Mouse (Mus musculus): ENCODE measurements at regions not wholly inside any gene's neighbourhood (a gene's known extent, or its start where the extent isn't known, plus 50 kb on each side); places are given as distances from the start of the nearest gene placed in this dataset.

DNA sequence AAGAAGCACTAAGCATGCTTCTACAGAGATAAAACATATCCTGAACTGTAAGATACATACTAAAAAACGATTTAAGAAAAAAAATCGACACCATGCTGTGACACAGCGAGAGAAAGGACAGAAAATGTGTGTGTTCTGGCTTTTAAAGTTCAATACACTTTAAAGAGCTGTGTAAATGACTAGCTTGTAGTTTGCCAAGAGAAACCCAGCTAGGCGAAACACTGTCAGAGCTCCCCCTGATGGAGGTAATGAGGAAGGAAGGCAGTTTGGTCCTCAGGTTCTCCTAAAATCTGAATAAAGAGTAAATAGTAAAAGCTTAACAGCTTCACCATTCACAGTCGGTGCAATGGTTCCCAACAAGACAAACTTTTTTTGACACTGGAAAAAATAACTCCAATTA is 67.1 kb upstream of the Gabrg2 start:
- WGBS: 9% methylated on average over 5 of the region's 5 CpGs
- Histone ChIP-seq H3K9ac (ENCODE audit: low read depth, low read length) (no peak overlapping the region), H3K36me3 (ENCODE audit: control insufficient read depth, insufficient read depth, low read length) (no peaks in the 10 kb centered on the region), H3K4me3 (ENCODE audit: low read depth, low read length) (no peak overlapping the region), H3K4me2 (ENCODE audit: low read length) (no peak overlapping the region), H3K4me1 (ENCODE audit: control insufficient read depth, insufficient read depth, low read length) (peaks cover 2% of the 10 kb centered on the region; the same call in 1 of the 2 replicates), H3K9me3 (replicated peaks; ENCODE audit: control insufficient read depth, low read length, poor library complexity, severe bottlenecking) (no peaks in the 10 kb centered on the region), H3K27me3 (ENCODE audit: control insufficient read depth, insufficient read depth, low read depth, low read length) (no peaks in the 10 kb centered on the region), H3K27ac (ENCODE audit: low read length) (no peak overlapping the region)
- peak; percentile 54; the same call in 1 of the 2 replicates for ATAC-seq

DNA sequence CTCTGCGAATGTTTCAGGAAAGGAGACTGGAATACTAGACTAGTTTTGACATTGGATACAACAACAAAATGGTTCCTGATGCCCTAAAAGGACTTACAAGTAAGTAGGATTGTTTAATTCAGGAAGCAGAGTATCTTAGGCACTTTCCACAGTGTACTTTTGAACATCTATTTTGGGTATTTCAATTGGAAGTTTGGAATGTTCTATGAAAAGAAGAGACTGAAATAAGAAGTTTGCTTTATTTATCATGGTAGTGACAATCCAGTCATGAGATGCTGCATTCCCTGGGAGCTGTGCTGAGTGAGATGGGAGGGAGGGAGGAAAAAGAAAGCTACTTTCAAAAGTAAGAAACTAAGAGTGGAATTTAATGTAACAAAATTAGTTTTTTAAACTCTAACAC is 50.9 kb upstream of the Gabrg2 start:
- ATAC-seq: no peak
- H3K9ac ChIP-seq (ENCODE audit: low read depth, low read length): no peak overlapping the region
- H3K27ac ChIP-seq (ENCODE audit: low read length): no peak overlapping the region
- no peak overlapping the region for H3K4me3 ChIP-seq (ENCODE audit: low read depth, low read length)
- H3K4me2 ChIP-seq (ENCODE audit: low read length): no peak overlapping the region
- H3K36me3 ChIP-seq (ENCODE audit: control insufficient read depth, insufficient read depth, low read length): no peaks in the 10 kb centered on the region
- H3K9me3 ChIP-seq (replicated peaks; ENCODE audit: control insufficient read depth, low read length, poor library complexity, severe bottlenecking): no peaks in the 10 kb centered on the region
- no peaks in the 10 kb centered on the region for H3K4me1 ChIP-seq (ENCODE audit: control insufficient read depth, insufficient read depth, low read length)
- H3K27me3 ChIP-seq (ENCODE audit: control insufficient read depth, insufficient read depth, low read depth, low read length): no peaks in the 10 kb centered on the region
- 94% methylated on average over 1 of the region's 1 CpGs for WGBS

Data from midbrain, embryonic 16.5 days (tissue).